Mouse (Mus musculus) urinary bladder, postnatal 36 days (tissue): ENCODE measurements at regions not wholly inside any gene's neighbourhood (a gene's known extent, or its start where the extent isn't known, plus 50 kb on each side); places are given as distances from the start of the nearest gene placed in this dataset.

Source experiments
- DNase-seq, 2 experiments: peaks; one replicate each; pipeline ENCODE4 v3.0.0; 2022; ENCODE audit warnings: low spot score in 2 of 2, mixed read lengths in 1 of 2

DNA sequence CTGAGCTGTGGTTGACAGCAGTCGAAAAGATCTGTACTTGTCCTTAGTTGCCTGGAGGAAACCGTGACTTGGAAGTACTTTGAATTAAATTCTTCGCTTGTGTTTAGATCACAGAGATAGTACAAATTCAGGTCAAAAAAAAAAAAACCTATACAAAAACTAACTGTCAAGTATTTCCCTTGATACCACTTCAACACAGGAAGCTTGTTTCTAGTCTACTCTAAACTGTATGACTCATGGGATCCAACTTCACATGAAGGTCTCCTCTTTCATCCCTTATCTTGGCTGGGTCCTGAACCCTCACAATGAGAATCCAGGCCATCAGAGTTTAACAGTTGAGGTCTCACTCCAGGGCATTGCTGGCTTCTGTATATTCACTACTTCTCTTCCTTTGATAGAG lies 54.8 kb downstream of the Tmem30b start:
- no peak for DNase-seq

DNA sequence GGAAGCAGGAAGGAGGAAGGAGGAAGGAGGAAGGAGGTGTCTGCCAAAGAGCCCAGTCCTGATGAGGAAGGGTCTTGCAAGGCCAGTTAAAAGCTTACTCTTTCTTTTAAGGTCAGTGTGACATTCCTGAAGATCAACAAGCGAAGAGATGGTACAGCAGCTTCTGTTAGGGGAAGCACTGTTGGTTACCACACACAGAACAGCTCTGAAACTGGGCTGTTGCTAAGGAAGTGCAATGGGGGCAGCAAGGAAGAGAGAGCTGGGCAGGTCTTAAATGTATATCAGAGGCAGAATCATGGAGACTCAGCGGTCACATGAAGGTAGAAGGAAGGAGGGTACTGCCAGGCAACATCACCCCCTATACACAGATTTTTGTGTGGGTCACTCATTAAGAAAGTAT lies 63.3 kb downstream of the Tmem30b start:
- no peak for DNase-seq

GRCm38 (mm10) chr12:73482275-73482674 lies 63.9 kb downstream of the Tmem30b start:
- DNase-seq, result no peak

DNA sequence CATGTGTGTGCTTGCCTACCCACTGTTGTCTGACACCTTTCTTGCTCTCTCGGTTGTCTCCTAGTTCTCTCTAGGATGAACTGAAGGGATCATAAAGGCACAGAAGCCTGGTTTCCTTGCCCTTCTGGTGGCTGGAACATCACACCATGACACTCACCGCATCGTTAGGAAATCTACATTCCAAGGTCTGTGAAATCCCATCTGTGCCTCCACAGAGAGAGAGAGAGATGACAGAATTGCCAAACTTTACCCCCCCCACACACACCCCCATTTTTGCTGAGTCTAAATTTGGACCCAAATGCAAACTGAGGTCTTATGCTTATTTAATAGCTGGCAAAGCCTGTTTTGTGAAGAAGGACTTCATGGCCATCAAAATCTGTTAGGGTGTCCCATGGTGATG lies 64.5 kb downstream of the Tmem30b start:
- no peak for DNase-seq

DNA sequence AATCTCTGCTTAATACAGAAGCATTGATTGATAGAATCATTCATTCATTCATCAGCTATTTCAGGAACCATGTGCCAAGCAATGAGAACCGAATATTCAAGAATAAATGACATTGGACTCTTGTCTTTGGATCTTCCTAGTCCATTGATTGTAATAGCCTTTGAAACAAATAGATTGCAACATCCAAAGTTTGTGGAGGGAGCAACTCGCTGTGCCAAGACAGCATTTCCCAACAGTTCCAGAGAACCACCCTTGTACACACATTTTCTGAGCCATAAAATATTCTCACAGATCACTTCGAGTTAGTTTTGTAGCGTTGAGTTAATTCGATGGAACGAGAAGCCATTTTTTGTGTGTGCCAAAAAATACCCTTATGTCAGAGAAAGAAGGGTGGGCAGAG lies 65.0 kb downstream of the Tmem30b start:
- peak in 1 of 2 experiments; percentile 56 for DNase-seq

- no peak for DNase-seq
These were observed 65.6 kb downstream of the Tmem30b start for GRCm38 (mm10) chr12:73480610-73480971.

DNA sequence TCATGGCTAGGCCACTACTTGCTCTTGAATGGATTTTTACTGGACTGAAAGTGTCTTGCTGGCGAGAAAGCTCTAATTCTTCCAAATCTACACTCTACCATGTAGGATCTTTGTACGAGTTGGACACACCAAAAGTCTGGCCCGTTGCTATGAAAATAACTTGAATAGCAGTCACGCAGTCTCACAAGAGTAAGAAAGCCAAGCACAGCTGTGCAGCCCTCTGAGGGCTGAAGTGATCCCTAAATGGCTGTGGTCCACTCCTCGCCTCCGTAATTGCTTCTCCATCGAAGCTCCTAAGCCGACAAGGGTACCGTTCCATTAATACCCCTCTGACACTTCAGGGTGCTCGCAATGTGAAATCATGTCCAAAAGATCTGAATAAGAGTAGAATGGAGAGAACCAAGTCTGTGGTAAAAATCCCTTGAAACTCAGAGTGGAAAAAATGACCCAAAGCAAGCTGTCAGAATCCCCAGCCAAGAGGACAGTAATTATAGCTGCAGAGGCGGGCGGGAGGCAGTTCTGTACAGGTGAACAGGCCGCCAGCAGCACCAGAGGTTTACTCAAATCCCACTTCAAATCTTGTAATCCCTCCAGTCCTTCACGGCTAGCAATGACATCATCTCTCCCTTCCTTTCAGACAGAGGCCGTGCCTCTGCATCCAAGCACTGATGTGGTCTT lies 66.1 kb downstream of the Tmem30b start:
- DNase-seq, result no peak

DNA sequence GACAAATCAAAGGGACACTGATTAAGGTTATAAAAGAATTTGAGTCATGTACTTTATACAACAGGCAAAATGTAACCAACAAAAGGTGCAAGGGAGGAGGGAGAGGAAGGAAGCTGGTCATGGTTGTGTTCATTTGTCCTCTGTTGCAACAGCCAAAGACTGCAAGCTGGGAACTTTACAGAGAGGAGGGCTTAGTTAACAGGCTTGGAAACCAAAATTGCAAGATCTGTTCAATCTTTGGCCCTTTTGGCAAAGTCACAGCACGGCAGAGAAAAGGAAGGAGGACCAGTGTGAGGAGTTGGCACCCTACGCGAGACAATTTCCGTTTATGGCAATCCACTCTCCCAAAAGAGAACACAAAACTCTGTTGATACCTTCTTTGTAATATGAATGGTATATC lies 67.6 kb downstream of the Tmem30b start:
- no peak for DNase-seq

GRCm38 (mm10) chr12:73476421-73476858 lies 69.8 kb downstream of the Tmem30b start:
- no peak for DNase-seq

DNA sequence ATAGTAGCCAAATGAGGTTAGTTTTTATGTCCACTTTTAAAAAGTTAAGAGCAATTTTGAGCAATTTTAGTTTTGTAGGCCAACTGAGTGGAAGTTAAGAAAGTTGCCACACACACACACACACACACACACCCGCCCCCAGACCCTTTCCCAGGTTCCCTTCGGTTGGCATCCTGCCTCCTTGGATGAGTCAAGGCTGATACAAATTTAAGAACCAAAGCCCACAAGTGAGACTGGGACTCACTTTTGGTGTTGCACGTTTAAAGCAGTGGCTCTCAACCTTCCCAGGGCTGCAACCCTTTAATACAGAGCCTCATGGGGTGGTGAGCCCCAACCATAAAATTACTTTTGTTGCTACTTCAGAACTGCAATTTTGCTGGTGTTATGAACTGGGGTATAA lies 70.4 kb downstream of the Tmem30b start:
- DNase-seq, result no peak

GRCm38 (mm10) chr12:73475020-73475419 lies 71.2 kb downstream of the Tmem30b start:
- DNase-seq, result no peak

- no peak for DNase-seq
These were observed 73.1 kb downstream of the Tmem30b start for GRCm38 (mm10) chr12:73473111-73473510.

DNA sequence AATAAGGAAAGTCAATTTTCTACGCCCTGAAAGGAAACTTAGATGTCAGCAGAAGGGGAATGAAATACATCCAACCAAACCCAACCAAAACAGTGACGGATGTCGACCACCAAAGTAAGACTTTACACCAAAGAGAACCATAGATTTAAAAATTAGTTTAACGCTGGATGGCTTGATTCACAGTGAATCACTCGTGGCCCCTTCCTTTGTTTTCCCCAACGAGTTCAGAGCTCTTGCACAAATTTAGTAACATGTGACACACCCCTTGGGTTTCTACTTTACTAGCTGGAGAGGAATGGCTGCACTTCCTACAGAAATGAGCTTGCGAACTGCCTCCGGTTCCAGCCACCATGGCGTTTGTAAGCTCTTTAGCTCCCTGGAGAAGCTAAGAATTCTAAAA lies 74.2 kb downstream of the Tmem30b start:
- no peak for DNase-seq

DNA sequence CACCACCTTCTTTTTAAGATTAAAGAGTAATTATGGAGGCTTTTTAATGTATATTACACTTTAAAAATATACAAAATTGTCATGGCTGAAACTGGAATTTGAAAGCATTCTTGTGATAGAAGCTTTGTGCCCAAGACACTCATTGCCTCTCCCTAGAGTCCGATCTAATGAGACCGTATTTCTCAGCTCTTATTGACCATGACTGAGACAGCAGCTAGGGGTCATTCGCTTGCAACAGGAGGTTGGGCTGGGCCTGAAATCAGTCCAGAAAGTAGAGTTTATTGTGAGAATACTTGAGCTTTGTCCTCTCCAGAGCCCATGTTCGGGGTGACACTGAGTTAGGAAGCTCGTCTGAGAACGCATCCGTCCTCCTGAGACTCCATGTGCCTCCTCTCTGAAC lies 79.7 kb downstream of the Tmem30b start:
- DNase-seq, result no peak

DNA sequence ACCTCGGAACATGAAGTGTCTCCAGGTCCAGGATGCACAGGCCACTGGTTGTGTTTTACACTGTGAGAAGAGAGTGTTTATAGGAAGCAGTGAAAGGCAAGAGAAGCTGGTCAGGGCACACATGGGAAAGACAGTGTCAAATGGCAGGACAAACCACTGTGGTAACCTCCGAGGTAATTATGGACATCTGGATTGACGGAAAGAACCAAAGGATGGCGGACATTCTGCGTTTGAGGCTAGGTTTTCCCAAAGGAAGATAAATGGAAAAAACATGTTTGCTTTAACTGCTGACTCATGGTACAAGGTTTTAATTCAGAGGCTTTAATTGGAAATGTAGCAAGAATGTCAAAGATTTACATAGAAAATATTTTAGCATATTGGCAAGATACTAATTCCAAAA lies 80.2 kb downstream of the Tmem30b start:
- DNase-seq, result no peak

- DNase-seq, result no peak
These were observed 81.9 kb downstream of the Tmem30b start for GRCm38 (mm10) chr12:73464311-73464710.

- peak in 1 of 2 experiments; percentile 69 for DNase-seq
These were observed 84.1 kb downstream of the Tmem30b start for GRCm38 (mm10) chr12:73462091-73462490.

GRCm38 (mm10) chr12:73460291-73460761 lies 85.9 kb downstream of the Tmem30b start:
- DNase-seq, result no peak

GRCm38 (mm10) chr12:73451257-73451656 lies 94.9 kb downstream of the Tmem30b start:
- DNase-seq, result no peak

DNA sequence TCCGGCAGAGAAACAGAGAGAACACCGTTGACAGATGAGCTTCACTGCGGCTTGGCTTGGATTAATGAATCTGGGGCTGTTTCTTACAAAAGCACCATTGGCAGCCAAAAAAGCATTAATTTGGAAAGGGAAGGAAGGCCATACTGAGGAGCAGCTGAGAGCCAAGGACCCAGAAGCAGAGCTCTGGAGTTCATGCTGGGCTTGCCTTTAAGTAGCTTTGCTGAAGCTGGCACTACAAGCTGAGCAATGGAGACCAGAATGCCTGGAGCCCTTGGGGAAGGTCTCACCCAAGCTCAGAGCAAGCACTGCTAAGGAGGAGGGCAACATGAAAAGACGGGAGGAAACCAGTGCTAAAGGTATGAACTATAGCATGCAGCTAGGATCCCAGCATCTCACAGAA lies 95.7 kb downstream of the Tmem30b start:
- no peak for DNase-seq

- no peak for DNase-seq
These were observed 96.2 kb downstream of the Tmem30b start for GRCm38 (mm10) chr12:73449911-73450520.

DNA sequence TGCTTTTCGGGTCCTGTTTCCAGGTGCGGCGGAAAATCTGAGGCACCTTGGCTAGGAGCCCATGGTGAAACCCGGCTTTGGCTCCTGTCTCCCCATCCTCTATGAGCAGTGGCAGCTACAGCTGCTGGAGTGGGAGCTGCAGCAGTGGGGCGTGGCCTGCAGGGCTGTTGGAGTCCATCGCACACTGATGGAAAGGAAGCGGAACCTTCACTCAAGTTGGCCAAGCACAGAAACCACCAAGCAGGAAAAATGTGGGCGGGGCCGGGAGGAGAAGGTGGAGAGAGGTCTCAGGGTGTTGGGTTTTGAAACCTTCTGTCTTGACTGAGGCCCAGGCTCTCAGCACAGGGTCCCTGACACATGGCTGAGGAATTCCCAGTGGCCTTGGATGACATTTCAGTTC lies 97.1 kb downstream of the Tmem30b start:
- peak in 1 of 2 experiments; percentile 45 for DNase-seq

- DNase-seq, result no peak
These were observed 97.7 kb downstream of the Tmem30b start for GRCm38 (mm10) chr12:73448388-73448965.
